Mouse (Mus musculus): ENCODE data around the gene Prss32. TPM values are rescaled to one million over a fixed set of nuclear protein-coding genes. Genes with fewer than 3 reads are reported as not detected.

Prss32 gene
- polyA plus RNA-seq, 1 experiment, result 292 TPM

- Histone ChIP-seq H3K36me3 (ENCODE audit: control insufficient read depth, insufficient read depth, low read length) (peaks cover 88% of the 10 kb centered on the region), H3K27ac (ENCODE audit: insufficient read depth, low read depth, low read length) (no peak overlapping the region), H3K4me1 (ENCODE audit: control insufficient read depth, insufficient read depth, insufficient read length, low read length) (no peaks in the 10 kb centered on the region), H3K4me3 (ENCODE audit: low read depth, low read length) (no peak overlapping the region), H3K27me3 (ENCODE audit: control insufficient read depth, insufficient read depth, low read length) (no peaks in the 10 kb centered on the region)
- 63% methylated on average over 6 of the region's 6 CpGs for WGBS
- TF ChIP-seq CTCF (IDR thresholded peaks at IDR 0.05; ENCODE audit: extremely low read depth, insufficient read length, insufficient replicate concordance, low read depth, low read length) (no peak), POLR2A (IDR thresholded peaks at IDR 0.05; ENCODE audit: low read depth, low read length) (no peak)
Observed at GRCm38 (mm10) chr17:23822094-23822493, 21.6 kb upstream of the Prss32 start.

- Histone ChIP-seq H3K27me3 (ENCODE audit: control insufficient read depth, insufficient read depth, low read length) (no peaks in the 10 kb centered on the region), H3K4me3 (ENCODE audit: low read depth, low read length) (no peak overlapping the region), H3K27ac (ENCODE audit: insufficient read depth, low read depth, low read length) (no peak overlapping the region), H3K36me3 (ENCODE audit: control insufficient read depth, insufficient read depth, low read length) (peaks cover 79% of the 10 kb centered on the region), H3K4me1 (ENCODE audit: control insufficient read depth, insufficient read depth, insufficient read length, low read length) (peaks cover 4% of the 10 kb centered on the region; the same call in 1 of the 2 replicates)
- 78% methylated on average over 16 of the region's 16 CpGs for WGBS
- no peak for TF ChIP-seq CTCF (IDR thresholded peaks at IDR 0.05; ENCODE audit: extremely low read depth, insufficient read length, insufficient replicate concordance, low read depth, low read length)
- no peak for TF ChIP-seq POLR2A (IDR thresholded peaks at IDR 0.05; ENCODE audit: low read depth, low read length)
Observed at GRCm38 (mm10) chr17:23823018-23823417, 20.6 kb upstream of the Prss32 start.

- peaks cover 73% of the 10 kb centered on the region for H3K36me3 ChIP-seq (ENCODE audit: control insufficient read depth, insufficient read depth, low read length)
Observed at GRCm38 (mm10) chr17:23823614-23824013, 20.0 kb upstream of the Prss32 start.

GRCm38 (mm10) chr17:23825591-23825990, 18.1 kb upstream of the Prss32 start:
- H3K36me3 ChIP-seq (ENCODE audit: control insufficient read depth, insufficient read depth, low read length), result peaks cover 53% of the 10 kb centered on the region

More at GRCm38 (mm10) chr17:23823614-23824013, 20.0 kb upstream of the Prss32 start:
- H3K4me1 ChIP-seq (ENCODE audit: control insufficient read depth, insufficient read depth, insufficient read length, low read length), result peaks cover 4% of the 10 kb centered on the region; the same call in 1 of the 2 replicates
- TF ChIP-seq POLR2A (IDR thresholded peaks at IDR 0.05; ENCODE audit: low read depth, low read length), result no peak
- TF ChIP-seq CTCF (IDR thresholded peaks at IDR 0.05; ENCODE audit: extremely low read depth, insufficient read length, insufficient replicate concordance, low read depth, low read length), result no peak
- no peak overlapping the region for H3K4me3 ChIP-seq (ENCODE audit: low read depth, low read length)
- no peaks in the 10 kb centered on the region for H3K27me3 ChIP-seq (ENCODE audit: control insufficient read depth, insufficient read depth, low read length)
- 91% methylated on average over 12 of the region's 12 CpGs for WGBS
- no peak overlapping the region for H3K27ac ChIP-seq (ENCODE audit: insufficient read depth, low read depth, low read length)

GRCm38 (mm10) chr17:23828271-23829001, 15.2 kb upstream of the Prss32 start:
- peaks cover 4% of the 10 kb centered on the region; the same call in 1 of the 2 replicates for H3K4me1 ChIP-seq (ENCODE audit: control insufficient read depth, insufficient read depth, insufficient read length, low read length)
- TF ChIP-seq POLR2A (IDR thresholded peaks at IDR 0.05; ENCODE audit: low read depth, low read length), result no peak
- no peak for TF ChIP-seq CTCF (IDR thresholded peaks at IDR 0.05; ENCODE audit: extremely low read depth, insufficient read length, insufficient replicate concordance, low read depth, low read length)
- H3K27ac ChIP-seq (ENCODE audit: insufficient read depth, low read depth, low read length), result peak overlapping the region; percentile 23
- peak overlapping the region; percentile 99 for H3K4me3 ChIP-seq (ENCODE audit: low read depth, low read length)
- no peaks in the 10 kb centered on the region for H3K27me3 ChIP-seq (ENCODE audit: control insufficient read depth, insufficient read depth, low read length)
- WGBS, result 1% methylated on average over 47 of the region's 47 CpGs
- H3K36me3 ChIP-seq (ENCODE audit: control insufficient read depth, insufficient read depth, low read length), result peaks cover 27% of the 10 kb centered on the region

More at GRCm38 (mm10) chr17:23825591-23825990, 18.1 kb upstream of the Prss32 start:
- TF ChIP-seq POLR2A (IDR thresholded peaks at IDR 0.05; ENCODE audit: low read depth, low read length), result no peak
- no peak for TF ChIP-seq CTCF (IDR thresholded peaks at IDR 0.05; ENCODE audit: extremely low read depth, insufficient read length, insufficient replicate concordance, low read depth, low read length)
- H3K27me3 ChIP-seq (ENCODE audit: control insufficient read depth, insufficient read depth, low read length), result no peaks in the 10 kb centered on the region
- H3K4me3 ChIP-seq (ENCODE audit: low read depth, low read length), result no peak overlapping the region
- 73% methylated on average over 4 of the region's 4 CpGs for WGBS
- peaks cover 4% of the 10 kb centered on the region; the same call in 1 of the 2 replicates for H3K4me1 ChIP-seq (ENCODE audit: control insufficient read depth, insufficient read depth, insufficient read length, low read length)
- H3K27ac ChIP-seq (ENCODE audit: insufficient read depth, low read depth, low read length), result no peak overlapping the region

GRCm38 (mm10) chr17:23829064-23829619, 14.5 kb upstream of the Prss32 start, which contains the start of gene Elob:
Elob (minus strand) TSS chr17:23829136.
- peak; percentile 84; the same call in 1 of the 2 replicates for TF ChIP-seq CTCF (IDR thresholded peaks at IDR 0.05; ENCODE audit: extremely low read depth, insufficient read length, insufficient replicate concordance, low read depth, low read length)
- TF ChIP-seq POLR2A (IDR thresholded peaks at IDR 0.05; ENCODE audit: low read depth, low read length), result peak; percentile 27; the same call in 1 of the 2 replicates
- Histone ChIP-seq H3K36me3 (ENCODE audit: control insufficient read depth, insufficient read depth, low read length) (peaks cover 20% of the 10 kb centered on the region), H3K27me3 (ENCODE audit: control insufficient read depth, insufficient read depth, low read length) (no peaks in the 10 kb centered on the region), H3K4me1 (ENCODE audit: control insufficient read depth, insufficient read depth, insufficient read length, low read length) (peaks cover 4% of the 10 kb centered on the region; the same call in 1 of the 2 replicates), H3K4me3 (ENCODE audit: low read depth, low read length) (peak within 1 kb of the TSS; percentile 99), H3K27ac (ENCODE audit: insufficient read depth, low read depth, low read length) (peak within 1 kb of the TSS; percentile 99)
- under 1% methylated on average over 42 of the region's 42 CpGs for WGBS

- H3K4me1 ChIP-seq (ENCODE audit: control insufficient read depth, insufficient read depth, insufficient read length, low read length), result peaks cover 4% of the 10 kb centered on the region; the same call in 1 of the 2 replicates
- H3K27ac ChIP-seq (ENCODE audit: insufficient read depth, low read depth, low read length), result no peak overlapping the region
- H3K36me3 ChIP-seq (ENCODE audit: control insufficient read depth, insufficient read depth, low read length), result peaks cover 3% of the 10 kb centered on the region
- no peak overlapping the region for H3K4me3 ChIP-seq (ENCODE audit: low read depth, low read length)
- H3K27me3 ChIP-seq (ENCODE audit: control insufficient read depth, insufficient read depth, low read length), result no peaks in the 10 kb centered on the region
- no peak for TF ChIP-seq CTCF (IDR thresholded peaks at IDR 0.05; ENCODE audit: extremely low read depth, insufficient read length, insufficient replicate concordance, low read depth, low read length)
- no peak for TF ChIP-seq POLR2A (IDR thresholded peaks at IDR 0.05; ENCODE audit: low read depth, low read length)
- WGBS, result 95% methylated on average over 1 of the region's 1 CpGs
Observed at GRCm38 (mm10) chr17:23831201-23831600, 12.5 kb upstream of the Prss32 start.
